Comparison of ENCODE assay signal across 18 mouse cellular contexts in genomic region chr3:59015698-59016412, GRCm38 (mm10). TPM values are rescaled to one million over a fixed set of nuclear protein-coding genes. Genes with fewer than 3 reads are reported as not detected.
DNase-seq lines count a peak whose midpoint lies in the region; ATAC-seq and TF ChIP-seq lines count a peak whose summit lies in the region.
"Had no signal": no experiment of that assay in that cellular context is flagged by ENCODE, and none has a peak within 500 bp of the region (broad histone marks: within the 10 kb centered on the region; RNA-seq: fewer than 3 reads in every experiment).

No protein-coding gene starts in this region.

- H3K4me2 ChIP-seq in midbrain, postnatal 0 days (ENCODE audit: low read depth, low read length, poor library complexity, severe bottlenecking), result no peak overlapping the region

- H3K9ac ChIP-seq in midbrain, postnatal 0 days (replicated peaks; ENCODE audit: low read length, poor library complexity, severe bottlenecking), result no peak overlapping the region
- H3K9ac ChIP-seq: liver, postnatal 0 days had no signal

- no peaks in the 10 kb centered on the region for H3K27me3 ChIP-seq in midbrain, postnatal 0 days (ENCODE audit: insufficient read depth, low read length)
- no peaks in the 10 kb centered on the region for H3K27me3 ChIP-seq in midbrain, embryonic 10.5 days (ENCODE audit: low read depth, poor library complexity, severe bottlenecking)
- H3K27me3 ChIP-seq: Patski had no signal

- no peaks in the 10 kb centered on the region for H3K9me3 ChIP-seq in midbrain, postnatal 0 days (ENCODE audit: low read length)
- no peaks in the 10 kb centered on the region for H3K9me3 ChIP-seq in midbrain, embryonic 10.5 days (replicated peaks)

- H3K27ac ChIP-seq in midbrain, postnatal 0 days (ENCODE audit: low read depth, low read length), result no peak overlapping the region
- H3K27ac ChIP-seq in midbrain, embryonic 10.5 days (replicated peaks), result no peak overlapping the region

- intact Hi-C loops in heart, postnatal 25 days (cut with DNase I), result no loop called here

- H3K4me3 ChIP-seq in midbrain, postnatal 0 days (ENCODE audit: low read depth, low read length), result no peak overlapping the region
- H3K4me3 ChIP-seq in midbrain, embryonic 10.5 days, result no peak overlapping the region
- H3K4me3 ChIP-seq: myocyte had no signal

- peak; percentile 61 for DNase-seq in heart, adult 11 months
- no peak for DNase-seq in heart, postnatal 25 days (ENCODE audit: low spot score)
- DNase-seq in midbrain, postnatal 0 days (ENCODE audit: low spot score), result no peak
- DNase-seq in midbrain, embryonic 10.5 days (ENCODE audit: low spot score), result no peak
- peak; percentile 53 to 57 for DNase-seq in cerebellum, postnatal 14 days
- DNase-seq in right cerebral cortex, postnatal 14 days, result no peak
- DNase-seq in kidney, postnatal 10 days, result no peak
- DNase-seq: gastrocnemius, postnatal 14 days; kidney, adult 8-10 months; kidney, postnatal 4 days; liver; liver, postnatal 0 days; right cerebral cortex, adult 18-20 months; thymus, adult 18-20 months had no signal

- TF ChIP-seq CTCF in midbrain, postnatal 0 days (IDR thresholded peaks at IDR 0.05), result no peak

- ATAC-seq in midbrain, postnatal 0 days (ENCODE audit: low FRiP score), result peak; percentile 24; the same call in 1 of the 2 replicates
- ATAC-seq: activated CD4-positive, CD25-positive, alpha-beta regulatory T cell, adult 4 months; inflammation-experienced regulatory T-cells, adult 6 months; liver, postnatal 0 days; Patski had no signal

- H3K36me3 ChIP-seq in midbrain, postnatal 0 days (ENCODE audit: insufficient read depth, low read length), result no peaks in the 10 kb centered on the region
- no peaks in the 10 kb centered on the region for H3K36me3 ChIP-seq in midbrain, embryonic 10.5 days

- no peaks in the 10 kb centered on the region for H3K4me1 ChIP-seq in midbrain, postnatal 0 days (ENCODE audit: insufficient read depth, low read length)
- H3K4me1 ChIP-seq in midbrain, embryonic 10.5 days, result peaks cover 5% of the 10 kb centered on the region; the same call in 1 of the 2 replicates

- 66% methylated on average over 4 of the region's 4 CpGs for WGBS in midbrain, postnatal 0 days
- 77% methylated on average over 4 of the region's 4 CpGs for WGBS in midbrain, embryonic 10.5 days

RNA-seq across cellular contexts. Expression of gene Med12l, which starts 10.2 kb away (rescaled TPM):
- total RNA-seq in heart, postnatal 25 days (2021), result 1 to 10 TPM; 8.1 to 9.0 TPM
- total RNA-seq in midbrain, postnatal 0 days (2014; rRNA removed), result 23.0 and 25.8 TPM in 2 replicates
- polyA plus RNA-seq in midbrain, postnatal 0 days (2015; fragmentation: Nextera tagmentation; extraction: Ambion mirVana), result 3.0 and 3.7 TPM in 2 replicates
- 2.3 and 2.7 TPM in 2 replicates for polyA plus RNA-seq in midbrain, embryonic 10.5 days (2016; fragmentation: Nextera tagmentation; extraction: Ambion mirVana)

Comparison
In these comparisons a context has a peak if more than half of its experiments do, and no peak if none do; other contexts are left out.
1. DNase-seq: peak in heart, adult 11 months (single experiment) and cerebellum, postnatal 14 days (2 of 2); none in heart, postnatal 25 days (single experiment), midbrain, postnatal 0 days (single experiment), midbrain, embryonic 10.5 days (single experiment), right cerebral cortex, postnatal 14 days (single experiment) and kidney, postnatal 10 days (single experiment).